Mouse (Mus musculus) lung, adult 18-20 months (tissue): ENCODE results near the gene Map3k7cl.

ENCODE experiments used
- DNase-seq, 2 experiments: peaks; one replicate each; pipeline ENCODE4 v3.0.0; 2022; ENCODE audit warnings: mixed read lengths in 2 of 2

The Map3k7cl gene

GRCm38 (mm10) chr16:87594145-87594544, 41.0 kb downstream of the Map3k7cl start:
- DNase-seq, result no peak

GRCm38 (mm10) chr16:87595149-87595548, 42.0 kb downstream of the Map3k7cl start:
- DNase-seq, result no peak

- no peak for DNase-seq
Measured at GRCm38 (mm10) chr16:87602717-87603526, 49.8 kb downstream of the Map3k7cl start.

GRCm38 (mm10) chr16:87604002-87604401, 50.9 kb downstream of the Map3k7cl start:
- DNase-seq, result peak; percentile 17 to 26

GRCm38 (mm10) chr16:87604883-87605282, 51.8 kb downstream of the Map3k7cl start:
- DNase-seq, result no peak

- DNase-seq, result no peak
Measured at GRCm38 (mm10) chr16:87607383-87607782, 54.3 kb downstream of the Map3k7cl start.

- no peak for DNase-seq
Measured at GRCm38 (mm10) chr16:87607959-87608358, 54.8 kb downstream of the Map3k7cl start.

- no peak for DNase-seq
Measured at GRCm38 (mm10) chr16:87610142-87610541, 57.0 kb downstream of the Map3k7cl start.

- no peak for DNase-seq
Measured at GRCm38 (mm10) chr16:87610556-87611295, 57.6 kb downstream of the Map3k7cl start.

- peak; percentile 47 to 63 for DNase-seq
Measured at GRCm38 (mm10) chr16:87611420-87611819, 58.3 kb downstream of the Map3k7cl start.

GRCm38 (mm10) chr16:87612218-87612838, 59.2 kb downstream of the Map3k7cl start:
- peak in 1 of 2 experiments; percentile 44 for DNase-seq

GRCm38 (mm10) chr16:87617377-87617776, 64.2 kb downstream of the Map3k7cl start:
- DNase-seq, result no peak

GRCm38 (mm10) chr16:87621246-87621645, 68.1 kb downstream of the Map3k7cl start:
- DNase-seq, result no peak

- no peak for DNase-seq
Measured at GRCm38 (mm10) chr16:87623881-87624280, 70.8 kb downstream of the Map3k7cl start.

- DNase-seq, result no peak
Measured at GRCm38 (mm10) chr16:87624937-87625336, 71.8 kb downstream of the Map3k7cl start.

- peak; percentile 70 to 71 for DNase-seq
Measured at GRCm38 (mm10) chr16:87625341-87625740, 72.2 kb downstream of the Map3k7cl start.

- no peak for DNase-seq
Measured at GRCm38 (mm10) chr16:87625816-87626215, 72.7 kb downstream of the Map3k7cl start.

GRCm38 (mm10) chr16:87626696-87627095, 73.6 kb downstream of the Map3k7cl start:
- no peak for DNase-seq

GRCm38 (mm10) chr16:87634709-87635108, 81.6 kb downstream of the Map3k7cl start:
- DNase-seq, result no peak

- DNase-seq, result no peak
Measured at GRCm38 (mm10) chr16:87635213-87635755, 82.2 kb downstream of the Map3k7cl start.

- DNase-seq, result no peak
Measured at GRCm38 (mm10) chr16:87635841-87636240, 82.7 kb downstream of the Map3k7cl start.

- DNase-seq, result no peak
Measured at GRCm38 (mm10) chr16:87638098-87638497, 85.0 kb downstream of the Map3k7cl start.

GRCm38 (mm10) chr16:87642234-87642633, 89.1 kb downstream of the Map3k7cl start:
- no peak for DNase-seq
